Mouse (Mus musculus) lung, embryonic 14.5 days (tissue): ENCODE measurements around the gene Eif2b2. TPM values are rescaled to one million over a fixed set of nuclear protein-coding genes. Genes with fewer than 3 reads are reported as not detected.

Experiments used
- ATAC-seq: fragments of 200-750 bp; cut with Nextera tagmentation; 2 replicates; pipeline ENCODE4 v1.8.0; 2017; ENCODE audit warnings: mild to moderate bottlenecking, moderate TSS enrichment, moderate library complexity; ENCODE audit not compliant: insufficient read depth
- DNase-seq: peaks from one replicate; pipeline ENCODE4 v3.0.0-alpha.2; 2015
- H3K27ac ChIP-seq: fragments of 300-500 bp; sonication (generic); 2 replicates; pipeline ENCODE4 v1.5.1; 2014; ENCODE audit warnings: low read depth, mild to moderate bottlenecking, moderate library complexity
- H3K27me3 ChIP-seq: fragments of 300-500 bp; sonication (generic); 2 replicates; pipeline ENCODE4 v1.6.1; 2014; ENCODE audit warnings: low read length, control low read depth; ENCODE audit not compliant: insufficient read depth
- H3K36me3 ChIP-seq: fragments of 300-500 bp; sonication (generic); 2 replicates; pipeline ENCODE4 v1.6.1; 2014; ENCODE audit warnings: control low read depth; ENCODE audit not compliant: insufficient read depth
- H3K4me1 ChIP-seq: fragments of 300-500 bp; sonication (generic); 2 replicates; pipeline ENCODE4 v1.6.1; 2014; ENCODE audit warnings: antibody characterized with exemption, control low read depth; ENCODE audit not compliant: insufficient read depth
- H3K4me2 ChIP-seq: fragments of 300-500 bp; sonication (generic); 2 replicates; pipeline ENCODE4 v1.6.1; 2014; ENCODE audit warnings: mild to moderate bottlenecking
- H3K4me3 ChIP-seq: fragments of 300-500 bp; sonication (generic); 2 replicates; pipeline ENCODE4 v1.5.1; 2014; ENCODE audit warnings: low read depth, low read length
- H3K9ac ChIP-seq: fragments of 300-500 bp; sonication (generic); 2 replicates; pipeline ENCODE4 v1.6.1; 2014
- H3K9me3 ChIP-seq: fragments of 300-500 bp; sonication (generic); 2 replicates; pipeline ENCODE4 v1.6.1; 2016; ENCODE audit warnings: low read depth, low read length, control low read depth
- CTCF ChIP-seq: IDR thresholded peaks from 2 replicates; pipeline ENCODE4 v1.5.1; 2016; ENCODE audit warnings: antibody characterized with exemption, low read depth
- WGBS: fragments of 180-500 bp; shearing (Covaris S2); extraction: QIAGEN DNeasy Blood & Tissue Kit; methylation state at CpG from one replicate; pipeline ENCODE4 v1.1.7; 2014; 5-methylcytosine and 5-hydroxymethylcytosine counted together
- polyA plus RNA-seq: library from polyadenylated mRNA; unstranded; fragments of >200 nt; fragmentation: Nextera tagmentation; extraction: Ambion mirVana; gene quantifications from 2 replicates; pipeline ENCODE4 v1.2.1, GENCODE M21; 2014

The Eif2b2 gene
- 91.4 and 99.9 TPM in 2 replicates for polyA plus RNA-seq

GRCm38 (mm10) chr12:85219236-85219904 is at the start of gene Eif2b2:
Gene Eif2b2, plus strand, starts transcription at chr12:85219481.
- H3K4me3 ChIP-seq: peak within 1 kb of the TSS; percentile 64
- peak within 1 kb of the TSS; percentile 47; the same call in 1 of the 2 replicates for H3K27ac ChIP-seq
- TF ChIP-seq CTCF: no peak
- H3K4me2 ChIP-seq: peak within 1 kb of the TSS; percentile 85
- peak within 1 kb of the TSS; percentile 55 for H3K9ac ChIP-seq
- H3K27me3 ChIP-seq: no peaks in the 10 kb centered on the region
- H3K9me3 ChIP-seq: no peaks in the 10 kb centered on the region
- peaks cover 9% of the 10 kb centered on the region; the same call in 1 of the 2 replicates for H3K4me1 ChIP-seq
- DNase-seq (peak; percentile 100), ATAC-seq (peak; percentile 100)
- under 1% methylated on average over 54 of the region's 54 CpGs for WGBS
- peaks cover 37% of the 10 kb centered on the region for H3K36me3 ChIP-seq

GRCm38 (mm10) chr12:85169877-85170276 is 49.4 kb upstream of the Eif2b2 start:
- Histone ChIP-seq H3K9ac (no peak overlapping the region), H3K27ac (no peak overlapping the region), H3K27me3 (no peaks in the 10 kb centered on the region), H3K36me3 (peaks cover 58% of the 10 kb centered on the region), H3K4me1 (peaks cover 15% of the 10 kb centered on the region), H3K4me2 (no peak overlapping the region), H3K4me3 (no peak overlapping the region), H3K9me3 (no peaks in the 10 kb centered on the region)
- ATAC-seq (peak; percentile 22; the same call in 1 of the 2 replicates), DNase-seq (no peak)
- no peak for TF ChIP-seq CTCF
- WGBS: 54% methylated on average over 3 of the region's 3 CpGs

- DNase-seq (no peak), ATAC-seq (no peak)
- no peak for TF ChIP-seq CTCF
- Histone ChIP-seq H3K27ac (no peak overlapping the region), H3K9me3 (no peaks in the 10 kb centered on the region), H3K36me3 (peaks cover 55% of the 10 kb centered on the region), H3K4me2 (no peak overlapping the region), H3K4me3 (no peak overlapping the region), H3K27me3 (no peaks in the 10 kb centered on the region), H3K4me1 (peaks cover 19% of the 10 kb centered on the region), H3K9ac (0 out of 2 replicates have a peak overlapping the region, but pooled peaks have one; percentile 8)
- WGBS: 78% methylated on average over 11 of the region's 11 CpGs
These were observed 48.9 kb upstream of the Eif2b2 start for GRCm38 (mm10) chr12:85170284-85170947.

- peaks cover 24% of the 10 kb centered on the region for H3K4me1 ChIP-seq
- no peak for TF ChIP-seq CTCF
- H3K4me3 ChIP-seq: no peak overlapping the region
- no peak overlapping the region for H3K27ac ChIP-seq
- no peaks in the 10 kb centered on the region for H3K27me3 ChIP-seq
- H3K4me2 ChIP-seq: no peak overlapping the region
- 68% methylated on average over 3 of the region's 3 CpGs for WGBS
- peaks cover 50% of the 10 kb centered on the region for H3K36me3 ChIP-seq
- H3K9ac ChIP-seq: 0 out of 2 replicates have a peak overlapping the region, but pooled peaks have one; percentile 8
- no peak for DNase-seq
- no peaks in the 10 kb centered on the region for H3K9me3 ChIP-seq
- ATAC-seq: no peak
These were observed 48.4 kb upstream of the Eif2b2 start for GRCm38 (mm10) chr12:85170948-85171307.

GRCm38 (mm10) chr12:85174016-85174415 is 45.3 kb upstream of the Eif2b2 start:
- Histone ChIP-seq H3K9ac (no peak overlapping the region), H3K4me1 (peaks cover 34% of the 10 kb centered on the region)
- 53% methylated on average over 7 of the region's 7 CpGs for WGBS

GRCm38 (mm10) chr12:85175087-85175675 is 44.1 kb upstream of the Eif2b2 start:
- WGBS: 15% methylated on average over 16 of the region's 16 CpGs
- Histone ChIP-seq H3K9ac (peak overlapping the region; percentile 35), H3K9me3 (no peaks in the 10 kb centered on the region), H3K27ac (peak overlapping the region; percentile 87), H3K36me3 (peaks cover 22% of the 10 kb centered on the region), H3K4me1 (peaks cover 34% of the 10 kb centered on the region), H3K27me3 (no peaks in the 10 kb centered on the region), H3K4me2 (peak overlapping the region; percentile 70), H3K4me3 (peak overlapping the region; percentile 39)
- ATAC-seq (peak; percentile 15; the same call in 1 of the 2 replicates), DNase-seq (peak; percentile 54)
- no peak for TF ChIP-seq CTCF

More at GRCm38 (mm10) chr12:85174016-85174415, 45.3 kb upstream of the Eif2b2 start:
- DNase-seq (peak; percentile 59), ATAC-seq (no peak)
- Histone ChIP-seq H3K4me2 (peak overlapping the region; percentile 70), H3K9me3 (no peaks in the 10 kb centered on the region), H3K4me3 (peak overlapping the region; percentile 14), H3K27ac (no peak overlapping the region), H3K36me3 (peaks cover 22% of the 10 kb centered on the region), H3K27me3 (no peaks in the 10 kb centered on the region)
- no peak for TF ChIP-seq CTCF
